Mouse (Mus musculus): ENCODE data around the gene Cyp4a10. TPM values are rescaled to one million over a fixed set of nuclear protein-coding genes. Genes with fewer than 3 reads are reported as not detected.

Cyp4a10 gene
- polyA plus RNA-seq, 1 experiment from 2014 or later: 0.31 TPM

GRCm38 (mm10) chr4:115575776-115576175 is 57.7 kb downstream of the Cyp4a10 start:
- 50% methylated on average over 2 of the region's 2 CpGs for whole genome bisulfite sequencing (ENCODE audit: insufficient replicate concordance)
- no peaks in the 10 kb centered on the region for H3K36me3 ChIP-seq (ENCODE audit: control insufficient read depth, insufficient read depth)
- no peaks in the 10 kb centered on the region for H3K27me3 ChIP-seq (ENCODE audit: control insufficient read depth, insufficient read depth, low read depth, low read length)
- no peaks in the 10 kb centered on the region for H3K4me1 ChIP-seq (ENCODE audit: control insufficient read depth, low read depth, low read length)
- H3K27ac ChIP-seq (ENCODE audit: low read length): no peak overlapping the region
- H3K9ac ChIP-seq (ENCODE audit: low read depth, low read length): no peak overlapping the region
- ATAC-seq (ENCODE audit: low read depth): no peak
- no peak overlapping the region for H3K4me2 ChIP-seq (ENCODE audit: low read depth, low read length)
- H3K4me3 ChIP-seq (ENCODE audit: low read depth, low read length): no peak overlapping the region
- no peaks in the 10 kb centered on the region for H3K9me3 ChIP-seq (replicated peaks; ENCODE audit: control insufficient read depth, low read length)

GRCm38 (mm10) chr4:115583036-115583435 is 65.0 kb downstream of the Cyp4a10 start:
- Histone ChIP-seq H3K9me3 (replicated peaks; ENCODE audit: control insufficient read depth, low read length) (no peaks in the 10 kb centered on the region), H3K4me2 (ENCODE audit: low read depth, low read length) (no peak overlapping the region), H3K4me3 (ENCODE audit: low read depth, low read length) (no peak overlapping the region), H3K27me3 (ENCODE audit: control insufficient read depth, insufficient read depth, low read depth, low read length) (no peaks in the 10 kb centered on the region), H3K4me1 (ENCODE audit: control insufficient read depth, low read depth, low read length) (no peaks in the 10 kb centered on the region), H3K9ac (ENCODE audit: low read depth, low read length) (no peak overlapping the region), H3K36me3 (ENCODE audit: control insufficient read depth, insufficient read depth) (no peaks in the 10 kb centered on the region), H3K27ac (ENCODE audit: low read length) (no peak overlapping the region)
- peak; percentile 99 for ATAC-seq (ENCODE audit: low read depth)

Other genes with a start within 250 kb of the Cyp4a10 start
- gene Cyp4a12a, start 219.2 kb upstream of the Cyp4a10 start, polyA plus RNA-seq (2015; fragmentation: Nextera tagmentation; extraction: Ambion mirVana): 0.04 TPM in 1 of 2 replicates, not detected in the other
- not detected in 2 replicates for gene Cyp4a12b, start 106.6 kb upstream of the Cyp4a10 start, polyA plus RNA-seq (2015; fragmentation: Nextera tagmentation; extraction: Ambion mirVana)
- not detected in 2 replicates for gene Cyp4a30b, start 65.7 kb upstream of the Cyp4a10 start, polyA plus RNA-seq (2015; fragmentation: Nextera tagmentation; extraction: Ambion mirVana)
- gene Cyp4a14, start 22.1 kb upstream of the Cyp4a10 start, polyA plus RNA-seq (2015; fragmentation: Nextera tagmentation; extraction: Ambion mirVana): 0.09 and 0.11 TPM in 2 replicates
- 0.83 and 1.7 TPM in 2 replicates for gene Cyp4a31, start 45.4 kb downstream of the Cyp4a10 start, polyA plus RNA-seq (2015; fragmentation: Nextera tagmentation; extraction: Ambion mirVana)
- not detected in 2 replicates for gene Cyp4a32, start 82.7 kb downstream of the Cyp4a10 start, polyA plus RNA-seq (2015; fragmentation: Nextera tagmentation; extraction: Ambion mirVana)
- 3.9 and 4.5 TPM in 2 replicates for gene Cyp4b1, start 129.5 kb downstream of the Cyp4a10 start, polyA plus RNA-seq (2015; fragmentation: Nextera tagmentation; extraction: Ambion mirVana)
- 10.0 and 10.9 TPM in 2 replicates for gene Efcab14, start 219.5 kb downstream of the Cyp4a10 start, polyA plus RNA-seq (2015; fragmentation: Nextera tagmentation; extraction: Ambion mirVana)